Mouse (Mus musculus) bone marrow, adult 2 months (tissue): Measurements from ENCODE around the gene Bmpr1a.

Experiments used
- CTCF ChIP-seq: fragments of 200-500 bp; IDR thresholded peaks from 2 replicates; pipeline ENCODE4 v1.5.1; 2011; ENCODE audit warnings: low read length, control low read depth; ENCODE audit not compliant: control insufficient read depth, insufficient read depth
- POLR2A ChIP-seq: fragments of 200-500 bp; IDR thresholded peaks from 2 replicates; pipeline ENCODE4 v1.6.1; 2011; ENCODE audit warnings: low read depth, mild to moderate bottlenecking, control low read depth, low read length, borderline replicate concordance; ENCODE audit not compliant: control insufficient read depth

GRCm38 (mm10) chr14:34483469-34484341 is 19.4 kb downstream of the Bmpr1a start:
- no peak for TF ChIP-seq CTCF
- no peak for TF ChIP-seq POLR2A
